In genomic region chr13:51647770-51648169, GRCm38 (mm10) we compare ENCODE assay signal across 9 mouse cellular contexts. TPM values are rescaled to one million over a fixed set of nuclear protein-coding genes. Genes with fewer than 3 reads are reported as not detected.
A peak's percentile ranks its signal among the peaks of the same experiment; 100 is the strongest.
DNase-seq lines count a peak whose midpoint lies in the region; ATAC-seq and TF ChIP-seq lines count a peak whose summit lies in the region.
"Had no signal": no experiment of that assay in that cellular context is flagged by ENCODE, and none has a peak within 500 bp of the region (broad histone marks: within the 10 kb centered on the region; RNA-seq: fewer than 3 reads in every experiment).

No protein-coding gene starts in this region.

- peaks cover 4% of the 10 kb centered on the region for H3K36me3 ChIP-seq in liver, adult 2 months (ENCODE audit: control insufficient read depth, insufficient read depth, low read length)
- H3K36me3 ChIP-seq in embryonic facial prominence, embryonic 11.5 days (replicated peaks; ENCODE audit: control insufficient read depth, insufficient read depth, low read depth, low read length) = no peaks in the 10 kb centered on the region
- H3K36me3 ChIP-seq in intestine, embryonic 16.5 days (ENCODE audit: control insufficient read depth, insufficient read depth, low read length) = peaks cover 5% of the 10 kb centered on the region; the same call in 1 of the 2 replicates
- peaks cover 29% of the 10 kb centered on the region for H3K36me3 ChIP-seq in liver, embryonic 14.5 days (replicated peaks; ENCODE audit: control insufficient read depth, insufficient read depth, low read depth)

- WGBS in liver, adult 2 months = 20% methylated on average over 3 of the region's 3 CpGs
- 96% methylated on average over 3 of the region's 3 CpGs for WGBS in embryonic facial prominence, embryonic 11.5 days
- 79% methylated on average over 3 of the region's 3 CpGs for WGBS in intestine, embryonic 16.5 days
- WGBS in liver, embryonic 14.5 days (ENCODE audit: insufficient replicate concordance) = 19% methylated on average over 3 of the region's 3 CpGs

- peak overlapping the region; percentile 35 for H3K4me3 ChIP-seq in liver, adult 2 months (ENCODE audit: insufficient read depth, low read depth, low read length)
- H3K4me3 ChIP-seq in embryonic facial prominence, embryonic 11.5 days (ENCODE audit: low read depth, low read length) = peak overlapping the region; percentile 88; the same call in 1 of the 2 replicates
- peak overlapping the region; percentile 49 for H3K4me3 ChIP-seq in intestine, embryonic 16.5 days (ENCODE audit: low read length)
- H3K4me3 ChIP-seq in liver, embryonic 14.5 days (ENCODE audit: insufficient read depth in 1 of 2, low read depth in 2 of 2, low read length in 2 of 2) = peak overlapping the region; percentile 87 to 99

- no peak for TF ChIP-seq POLR2A in liver, adult 2 months (IDR thresholded peaks at IDR 0.05; ENCODE audit: extremely low read depth, insufficient read depth, low read length)

- no peak for TF ChIP-seq CTCF in liver, adult 2 months (IDR thresholded peaks at IDR 0.05; ENCODE audit: low read depth, low read length)
- no peak for TF ChIP-seq CTCF in liver, embryonic 14.5 days (IDR thresholded peaks at IDR 0.05; ENCODE audit: low read depth)

- H3K4me1 ChIP-seq in liver, adult 2 months (ENCODE audit: control insufficient read depth, insufficient read depth, low read length) = peaks cover 5% of the 10 kb centered on the region
- H3K4me1 ChIP-seq in embryonic facial prominence, embryonic 11.5 days (ENCODE audit: control insufficient read depth, insufficient read depth, low read length) = peaks cover 4% of the 10 kb centered on the region
- H3K4me1 ChIP-seq in intestine, embryonic 16.5 days (ENCODE audit: control insufficient read depth, insufficient read depth, low read length) = peaks cover 24% of the 10 kb centered on the region
- H3K4me1 ChIP-seq in liver, embryonic 14.5 days (replicated peaks; ENCODE audit: control insufficient read depth in 2 of 2, insufficient read depth in 2 of 2, low read length in 1 of 2) = peaks cover 17 to 22% of the 10 kb centered on the region in 2 experiments

- DNase-seq in liver, adult 2 months (ENCODE audit: extremely low read depth, low read depth, low spot score) = peak; percentile 91
- no peak for DNase-seq in liver
- DNase-seq in embryonic facial prominence, embryonic 11.5 days (ENCODE audit: low spot score) = no peak
- no peak for DNase-seq in liver, embryonic 14.5 days (ENCODE audit: low read depth in 3 of 3, low spot score in 3 of 3)
- no peak for DNase-seq in urinary bladder, postnatal 10 days (ENCODE audit: low spot score)
- DNase-seq in right cerebral cortex, adult 2 months (ENCODE audit: low spot score in 2 of 2) = no peak
- no peak for DNase-seq in right cerebral cortex, postnatal 25 days
- DNase-seq: lung, adult 18-20 months had no signal

- no peaks in the 10 kb centered on the region for H3K27me3 ChIP-seq in liver, adult 2 months (ENCODE audit: control insufficient read depth, insufficient read depth, low read length)
- H3K27me3 ChIP-seq in embryonic facial prominence, embryonic 11.5 days (ENCODE audit: control insufficient read depth, insufficient read depth, low read length) = no peaks in the 10 kb centered on the region
- no peaks in the 10 kb centered on the region for H3K27me3 ChIP-seq in intestine, embryonic 16.5 days (replicated peaks; ENCODE audit: control insufficient read depth, insufficient read depth, low read length)
- H3K27me3 ChIP-seq in liver, embryonic 14.5 days (ENCODE audit: control insufficient read depth, insufficient read depth, low read length) = no peaks in the 10 kb centered on the region

- H3K9ac ChIP-seq in liver, adult 2 months (ENCODE audit: low read depth, low read length) = 0 out of 2 replicates have a peak overlapping the region, but pooled peaks have one; percentile 22
- H3K9ac ChIP-seq in embryonic facial prominence, embryonic 11.5 days (replicated peaks; ENCODE audit: low read length) = no peak overlapping the region
- no peak overlapping the region; the same call in 1 of the 2 replicates for H3K9ac ChIP-seq in intestine, embryonic 16.5 days (ENCODE audit: low read depth, low read length)
- peak overlapping the region; percentile 100 for H3K9ac ChIP-seq in liver, embryonic 14.5 days (replicated peaks)

- no peak overlapping the region; the same call in 1 of the 2 replicates for H3K4me2 ChIP-seq in embryonic facial prominence, embryonic 11.5 days (ENCODE audit: low read depth, low read length)
- H3K4me2 ChIP-seq in intestine, embryonic 16.5 days (ENCODE audit: low read depth, low read length) = peak overlapping the region; percentile 67
- H3K4me2 ChIP-seq in liver, embryonic 14.5 days (ENCODE audit: low read depth) = peak overlapping the region; percentile 97

- no peak for TF ChIP-seq EP300 in liver, embryonic 14.5 days (IDR thresholded peaks at IDR 0.05; ENCODE audit: low read depth)

- H3K79me2 ChIP-seq in liver, adult 2 months (ENCODE audit: control insufficient read depth, insufficient read depth, low read length) = peaks cover 5% of the 10 kb centered on the region; the same call in 1 of the 2 replicates

- ATAC-seq in embryonic facial prominence, embryonic 11.5 days (replicated peaks; ENCODE audit: insufficient number of reproducible peaks, low FRiP score, low TSS enrichment, low read depth) = no peak
- ATAC-seq in intestine, embryonic 16.5 days = no peak
- ATAC-seq in liver, embryonic 14.5 days (ENCODE audit: insufficient read depth) = no peak

- H3K9me3 ChIP-seq in embryonic facial prominence, embryonic 11.5 days (replicated peaks; ENCODE audit: control insufficient read depth, low read length) = no peaks in the 10 kb centered on the region
- H3K9me3 ChIP-seq in intestine, embryonic 16.5 days (ENCODE audit: control insufficient read depth, low read length) = no peaks in the 10 kb centered on the region
- H3K9me3 ChIP-seq in liver, embryonic 14.5 days (ENCODE audit: control insufficient read depth, low read length) = no peaks in the 10 kb centered on the region

- H3K27ac ChIP-seq in liver, adult 2 months (replicated peaks; ENCODE audit: insufficient read depth, low read depth, low read length) = peak overlapping the region; percentile 80; the same call in 1 of the 2 replicates
- H3K27ac ChIP-seq in embryonic facial prominence, embryonic 11.5 days (replicated peaks; ENCODE audit: low read depth, low read length) = no peak overlapping the region
- no peak overlapping the region for H3K27ac ChIP-seq in intestine, embryonic 16.5 days (ENCODE audit: low read length)
- peak overlapping the region; percentile 90 for H3K27ac ChIP-seq in liver, embryonic 14.5 days

RNA-seq across cellular contexts. Expression of gene Cks2, which starts 2.7 kb away (rescaled TPM):
- total RNA-seq in liver, adult 2 months (2014; rRNA removed) = 32.4 and 38.0 TPM in 2 replicates
- 22.7 and 25.8 TPM in 2 replicates for polyA plus RNA-seq in liver, adult 2 months (2012; rRNA removed)
- 407 and 422 TPM in 2 replicates for polyA plus RNA-seq in embryonic facial prominence, embryonic 11.5 days (2014; fragmentation: Nextera tagmentation; extraction: Ambion mirVana)
- polyA plus RNA-seq in intestine, embryonic 16.5 days (2015; fragmentation: Nextera tagmentation; extraction: Ambion mirVana) = 247 and 266 TPM in 2 replicates
- polyA plus RNA-seq in liver, embryonic 14.5 days (2012; rRNA removed) = 241 and 279 TPM in 2 replicates
- polyA plus RNA-seq in liver, embryonic 14.5 days (2014; fragmentation: Nextera tagmentation; extraction: Ambion mirVana) = 487 and 490 TPM in 2 replicates

RNA-seq across cellular contexts. Expression of gene Secisbp2, which starts 3.7 kb away (rescaled TPM):
- total RNA-seq in liver, adult 2 months (2014; rRNA removed) = 9.0 and 10.1 TPM in 2 replicates
- polyA plus RNA-seq in liver, adult 2 months (2012; rRNA removed) = 13.6 and 13.8 TPM in 2 replicates
- polyA plus RNA-seq in embryonic facial prominence, embryonic 11.5 days (2014; fragmentation: Nextera tagmentation; extraction: Ambion mirVana) = 18.3 and 18.6 TPM in 2 replicates
- 23.7 and 28.9 TPM in 2 replicates for polyA plus RNA-seq in intestine, embryonic 16.5 days (2015; fragmentation: Nextera tagmentation; extraction: Ambion mirVana)
- 8.5 and 12.2 TPM in 2 replicates for polyA plus RNA-seq in liver, embryonic 14.5 days (2012; rRNA removed)
- polyA plus RNA-seq in liver, embryonic 14.5 days (2014; fragmentation: Nextera tagmentation; extraction: Ambion mirVana) = 11.8 and 12.5 TPM in 2 replicates

Comparison
In these comparisons a context has a peak if more than half of its experiments do, and no peak if none do; other contexts are left out.
1. H3K27ac ChIP-seq: peak in liver, adult 2 months (single experiment) and liver, embryonic 14.5 days (single experiment); none in embryonic facial prominence, embryonic 11.5 days (single experiment) and intestine, embryonic 16.5 days (single experiment).
2. H3K4me3 ChIP-seq: peak in every context shown above with its lines; median percentile 93 in liver, embryonic 14.5 days; 88 in embryonic facial prominence, embryonic 11.5 days; 49 in intestine, embryonic 16.5 days; 35 in liver, adult 2 months.
3. H3K9ac ChIP-seq: peak in liver, adult 2 months (single experiment) and liver, embryonic 14.5 days (single experiment); none in embryonic facial prominence, embryonic 11.5 days (single experiment) and intestine, embryonic 16.5 days (single experiment).